Mouse (Mus musculus) lung, postnatal 14 days (tissue): ENCODE data around the gene Rptor.

Source experiments
- DNase-seq: peaks from one replicate; pipeline ENCODE4 v3.0.0; 2021

Gene Rptor

GRCm38 (mm10) chr11:119694146-119694860, 91.6 kb downstream of the Rptor start:
- no peak for DNase-seq

GRCm38 (mm10) chr11:119696401-119696800, 93.7 kb downstream of the Rptor start:
- DNase-seq: no peak

- DNase-seq: no peak
Measured at GRCm38 (mm10) chr11:119705381-119706066, 102.8 kb downstream of the Rptor start.

- no peak for DNase-seq
Measured at GRCm38 (mm10) chr11:119707259-119707658, 104.6 kb downstream of the Rptor start.

GRCm38 (mm10) chr11:119709239-119709638, 106.5 kb downstream of the Rptor start:
- no peak for DNase-seq

GRCm38 (mm10) chr11:119710338-119710737, 107.6 kb downstream of the Rptor start:
- DNase-seq: no peak

DNA sequence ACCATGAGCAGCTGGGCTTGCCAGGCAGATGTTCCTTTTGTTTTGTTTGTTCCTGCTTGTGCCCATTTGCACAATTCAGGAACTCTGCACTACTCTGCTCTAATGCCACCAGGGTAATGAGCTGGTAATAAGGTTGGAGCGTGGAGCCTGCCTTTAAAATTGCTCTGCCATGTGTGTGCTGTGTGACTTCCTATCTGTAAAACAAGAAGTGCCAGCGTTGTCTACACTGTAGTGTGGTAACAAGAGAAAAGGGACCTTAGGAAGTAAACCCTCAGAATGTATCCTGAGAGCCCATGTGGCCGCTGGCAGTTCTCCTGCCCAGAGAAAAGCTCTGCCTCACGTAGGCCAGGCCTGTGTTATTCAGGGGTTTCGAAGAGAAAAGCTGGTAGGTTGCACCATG, 108.1 kb downstream of the Rptor start:
- no peak for DNase-seq

- no peak for DNase-seq
Measured at GRCm38 (mm10) chr11:119715437-119715836, 112.7 kb downstream of the Rptor start.

GRCm38 (mm10) chr11:119715841-119716596, 113.3 kb downstream of the Rptor start:
- no peak for DNase-seq

DNA sequence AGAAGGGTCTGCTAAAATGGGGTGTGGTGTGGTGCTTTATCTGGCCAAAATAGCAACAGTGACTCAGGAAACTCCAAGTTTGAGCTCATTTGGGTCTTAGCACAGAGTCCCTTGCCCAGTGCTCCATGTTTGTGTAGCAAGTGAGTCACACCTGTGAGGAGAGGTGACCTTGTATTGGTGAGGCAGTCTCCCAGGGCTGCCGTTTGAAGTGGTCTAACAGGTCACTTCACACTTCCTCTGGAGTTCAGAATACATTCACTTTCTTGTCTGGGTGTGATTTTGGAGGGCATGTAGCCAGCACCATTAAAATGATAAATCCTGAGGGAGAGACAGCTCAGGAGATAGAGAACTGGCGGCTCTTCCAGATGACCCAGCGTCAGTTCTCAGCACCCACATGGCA, 115.4 kb downstream of the Rptor start:
- no peak for DNase-seq

DNA sequence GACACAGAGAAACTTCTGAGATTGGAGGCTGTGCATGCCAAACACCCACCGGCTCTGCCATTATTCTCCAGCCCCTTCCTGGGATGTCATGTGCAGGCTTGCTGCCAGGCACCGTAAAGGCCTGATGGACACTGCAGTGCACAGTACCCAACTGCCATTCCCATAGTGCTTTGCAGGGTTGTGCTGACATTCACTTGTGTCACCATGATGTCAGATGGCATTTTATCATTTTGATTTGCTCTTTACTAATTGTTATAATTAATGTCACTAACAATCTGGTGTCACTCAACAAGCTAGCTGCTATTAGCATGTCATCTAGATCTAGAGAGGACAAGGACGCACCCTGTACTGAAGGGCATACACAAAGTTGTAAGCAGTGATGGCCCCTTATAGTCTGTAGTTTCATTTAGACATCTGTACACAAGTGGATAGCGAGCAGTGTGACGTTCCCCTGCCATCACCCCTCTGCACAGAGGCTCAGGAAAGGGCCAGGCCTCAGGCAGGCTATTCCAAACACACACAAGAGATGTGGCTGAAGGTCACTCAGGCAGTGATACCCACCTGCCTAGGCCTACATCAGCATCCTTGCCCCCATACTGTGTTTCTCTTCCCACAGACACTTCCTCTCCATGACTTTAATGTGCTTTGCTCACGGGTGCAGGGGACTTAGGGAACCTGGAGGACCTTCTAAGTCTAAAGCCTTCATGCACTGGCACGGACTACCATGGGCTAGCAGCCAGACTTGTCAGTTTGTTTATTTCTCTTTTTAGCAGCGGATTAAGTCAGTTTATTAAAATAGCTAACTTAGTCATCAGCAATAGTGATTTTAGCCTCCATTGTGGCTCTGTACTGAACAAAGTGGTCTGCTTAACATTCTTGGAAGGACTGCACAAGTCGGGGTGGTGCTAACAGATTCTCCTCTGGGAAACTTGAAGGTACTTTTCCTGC, 117.7 kb downstream of the Rptor start:
- DNase-seq: peak; percentile 68

DNA sequence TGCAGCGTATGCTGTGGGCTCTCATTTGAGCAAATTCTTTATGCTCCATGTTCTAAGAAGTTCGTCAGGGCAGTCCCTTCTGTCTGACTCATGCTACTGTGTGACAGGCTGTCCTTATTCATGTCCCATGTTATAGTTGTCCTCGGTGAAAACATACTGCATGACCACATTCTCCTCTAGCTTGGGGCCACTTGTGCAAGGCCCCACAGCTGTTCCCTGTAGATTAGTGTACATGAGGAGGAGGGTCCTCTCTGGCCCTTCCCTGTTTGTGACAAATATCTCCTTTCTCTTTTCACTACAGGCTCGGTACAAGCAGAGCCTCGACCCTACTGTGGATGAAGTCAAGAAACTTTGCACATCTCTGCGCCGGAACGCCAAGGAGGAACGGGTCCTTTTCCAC, 122.0 kb downstream of the Rptor start:
- no peak for DNase-seq

- no peak for DNase-seq
Measured at GRCm38 (mm10) chr11:119731382-119731781, 128.7 kb downstream of the Rptor start.

DNA sequence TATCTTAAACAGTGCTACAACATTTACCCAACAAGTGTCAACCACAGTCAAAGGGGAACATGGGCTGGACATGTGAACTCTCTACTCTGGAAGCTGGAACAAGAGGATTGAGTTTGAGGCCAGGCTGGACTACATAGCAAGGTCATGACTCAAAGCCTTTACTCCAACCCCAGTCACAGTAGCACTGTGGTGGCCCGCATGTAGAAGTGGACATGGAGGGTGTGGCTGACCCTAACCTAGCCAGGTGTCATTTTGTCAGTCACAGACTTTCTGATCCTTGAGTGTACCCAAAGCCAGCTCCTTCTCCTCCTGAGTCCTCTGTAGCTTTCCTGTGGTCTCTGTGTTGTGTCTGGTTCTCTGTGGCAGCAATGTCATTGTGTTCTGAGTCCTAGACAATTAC, 129.7 kb downstream of the Rptor start:
- no peak for DNase-seq

DNA sequence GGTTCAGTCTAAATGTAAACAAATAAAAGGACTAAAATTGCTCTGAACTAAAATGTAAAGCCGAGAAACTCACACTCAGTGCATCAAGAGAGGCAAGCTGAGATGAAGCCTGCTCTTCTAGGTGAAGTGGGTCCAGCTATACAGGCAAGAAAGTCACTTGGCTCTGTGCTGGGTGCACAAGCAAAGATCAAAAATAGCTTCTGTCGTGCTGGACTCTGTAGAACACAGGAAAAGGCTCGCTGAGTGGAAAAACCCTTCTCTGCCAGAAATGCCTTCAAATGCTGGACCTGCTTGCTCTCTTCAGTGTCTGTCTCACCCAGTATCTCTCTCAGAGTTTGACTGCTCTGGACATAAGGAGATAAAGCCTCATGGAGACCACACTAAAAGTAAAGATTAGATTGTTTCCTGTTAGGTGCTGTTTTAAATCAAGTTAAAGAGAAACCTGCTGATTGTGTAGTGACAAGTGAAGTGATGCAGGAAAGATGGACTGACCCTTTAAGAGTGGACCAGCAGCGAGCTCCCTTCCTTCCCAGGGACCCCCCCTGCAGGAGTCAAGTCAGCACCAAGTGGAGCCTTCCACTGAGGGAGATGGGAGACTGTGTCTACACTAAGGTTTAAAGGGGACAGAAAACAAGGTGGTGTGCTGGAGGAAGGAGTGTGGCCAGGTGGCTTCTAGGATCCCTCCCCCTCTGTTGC, 130.4 kb downstream of the Rptor start:
- DNase-seq: no peak

GRCm38 (mm10) chr11:119733657-119733990, 130.9 kb downstream of the Rptor start:
- no peak for DNase-seq

- no peak for DNase-seq
Measured at GRCm38 (mm10) chr11:119735152-119735551, 132.4 kb downstream of the Rptor start.

DNA sequence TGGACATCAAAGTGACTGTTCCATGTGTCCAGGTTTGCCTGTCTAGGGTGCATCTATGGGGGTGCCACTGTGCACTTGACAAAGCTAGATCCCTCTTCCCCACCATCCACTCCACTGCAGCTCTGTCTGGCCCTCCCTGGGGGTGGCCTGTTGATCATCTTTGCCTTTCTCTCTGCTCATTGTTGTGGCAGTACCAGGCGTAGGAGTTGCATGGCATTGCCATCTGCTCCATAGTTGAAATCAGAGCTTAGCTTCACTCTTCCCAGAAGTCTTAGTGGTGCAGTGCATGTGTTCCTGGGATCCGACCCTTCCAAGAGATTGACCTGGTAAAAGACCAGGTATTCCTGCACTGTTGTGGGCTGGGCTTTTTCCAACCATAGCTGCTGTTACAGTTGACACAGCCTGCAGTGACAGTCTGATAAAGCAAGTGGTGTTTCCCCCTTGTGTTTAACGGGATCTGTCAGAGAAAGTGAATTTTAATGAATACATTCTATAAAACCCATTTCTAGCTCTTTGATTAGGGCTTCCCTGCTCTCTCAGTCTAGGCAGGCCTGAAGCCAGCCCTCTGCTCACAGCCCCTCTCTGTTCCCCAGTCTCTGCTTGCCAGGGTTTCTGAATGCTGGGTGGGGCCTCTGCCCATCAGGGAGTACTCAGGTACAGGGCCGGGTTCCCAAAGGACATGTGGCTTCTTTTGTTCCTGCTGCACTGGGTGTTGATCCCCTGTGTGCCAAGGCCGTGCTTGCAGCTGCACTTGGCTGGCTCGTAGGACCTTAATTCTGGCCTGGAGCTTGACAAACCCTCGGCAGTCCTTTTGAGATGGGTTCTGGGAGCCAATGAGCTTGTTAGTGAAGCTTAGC, 136.5 kb downstream of the Rptor start:
- DNase-seq: no peak

DNA sequence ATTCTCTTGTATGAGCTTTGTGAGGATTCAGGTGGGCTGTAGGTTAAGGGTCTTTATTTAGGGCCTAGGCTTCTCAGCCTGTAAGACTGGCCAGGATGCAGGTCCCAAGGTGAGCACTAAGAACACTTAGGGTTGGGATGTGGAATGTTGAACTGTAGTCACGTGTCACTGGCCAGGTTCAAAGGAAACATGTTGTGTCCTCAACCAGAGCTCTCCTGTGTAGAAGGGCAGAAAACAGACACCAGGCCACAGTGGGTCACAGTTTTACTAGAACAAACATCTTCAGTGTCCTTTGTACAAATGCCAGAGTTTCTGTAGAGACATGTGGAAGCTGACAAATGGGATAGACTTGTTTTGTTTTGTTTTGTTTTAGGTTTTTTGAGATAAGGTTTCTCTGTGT, 138.7 kb downstream of the Rptor start:
- no peak for DNase-seq

DNA sequence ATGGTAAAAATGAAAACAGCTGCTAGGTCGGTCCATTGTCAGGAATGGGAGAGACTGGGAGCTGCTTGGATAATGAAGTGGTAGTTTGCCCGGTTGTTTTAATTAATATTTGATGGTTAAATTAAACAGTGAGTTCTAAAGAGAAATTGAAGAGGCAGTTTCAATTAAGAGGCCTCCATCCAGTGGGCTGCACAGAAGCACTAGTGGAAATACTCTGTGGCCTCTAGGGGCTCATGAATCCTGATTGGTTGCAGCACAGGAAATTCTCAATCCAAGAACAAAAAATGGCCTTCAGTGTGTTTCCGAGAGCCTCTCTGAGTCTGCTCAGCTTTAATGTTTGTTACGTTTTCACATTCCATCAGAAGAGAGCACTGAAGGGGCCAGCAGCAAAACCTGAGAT, 141.7 kb downstream of the Rptor start:
- no peak for DNase-seq

DNA sequence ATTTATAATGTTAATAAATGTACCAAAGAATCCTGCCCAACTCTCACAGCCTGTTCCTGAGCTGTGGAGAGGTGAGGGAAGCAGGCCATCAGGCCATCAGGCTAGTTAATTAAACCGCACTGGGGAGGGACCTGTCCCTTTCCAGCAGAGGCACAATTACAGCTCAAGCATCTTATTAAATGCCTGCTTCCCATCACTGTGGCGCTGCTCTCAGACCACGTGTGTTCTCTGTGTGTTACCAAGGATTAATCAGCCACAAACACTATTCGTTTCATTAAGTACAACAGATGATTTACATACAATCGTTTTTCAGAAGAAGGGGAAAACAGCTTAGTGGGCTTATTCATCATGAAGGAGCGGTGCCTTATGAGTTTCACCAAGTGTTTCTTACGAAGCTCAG, 142.6 kb downstream of the Rptor start:
- DNase-seq: no peak
